Comparison of ENCODE assay signal across 20 mouse cellular contexts in genomic region chr8:61572697-61573096, GRCm38 (mm10).
A peak's percentile ranks its signal among the peaks of the same experiment; 100 is the strongest.
DNase-seq lines count a peak whose midpoint lies in the region; ATAC-seq and TF ChIP-seq lines count a peak whose summit lies in the region.
"Had no signal": no experiment of that assay in that cellular context is flagged by ENCODE, and none has a peak within 500 bp of the region (broad histone marks: within the 10 kb centered on the region; RNA-seq: fewer than 3 reads in every experiment).

No protein-coding gene starts in this region.

- peaks cover 57% of the 10 kb centered on the region for H3K4me1 ChIP-seq in heart, embryonic 15.5 days (replicated peaks)
- peaks cover 46% of the 10 kb centered on the region for H3K4me1 ChIP-seq in heart, embryonic 10.5 days
- peaks cover 37% of the 10 kb centered on the region for H3K4me1 ChIP-seq in liver, postnatal 0 days (ENCODE audit: insufficient read depth)
- H3K4me1 ChIP-seq in lung, adult 2 months (ENCODE audit: control insufficient read depth, insufficient read depth, low read length): peaks cover 4% of the 10 kb centered on the region; the same call in 1 of the 2 replicates
- H3K4me1 ChIP-seq in midbrain, embryonic 10.5 days: no peaks in the 10 kb centered on the region
- H3K4me1 ChIP-seq: forebrain, embryonic 13.5 days; hindbrain, embryonic 13.5 days had no signal

- no peaks in the 10 kb centered on the region for H3K27me3 ChIP-seq in heart, embryonic 15.5 days
- no peaks in the 10 kb centered on the region for H3K27me3 ChIP-seq in heart, embryonic 10.5 days (ENCODE audit: insufficient read depth, poor library complexity, severe bottlenecking)
- H3K27me3 ChIP-seq in liver, postnatal 0 days (ENCODE audit: insufficient read depth, low read length): no peaks in the 10 kb centered on the region
- H3K27me3 ChIP-seq in midbrain, embryonic 10.5 days (ENCODE audit: low read depth, poor library complexity, severe bottlenecking): no peaks in the 10 kb centered on the region
- H3K27me3 ChIP-seq: embryonic facial prominence, embryonic 13.5 days; forebrain, embryonic 13.5 days; heart, embryonic 12.5 days; hindbrain, embryonic 13.5 days had no signal

- no peak for DNase-seq in heart, embryonic 10.5 days (ENCODE audit: low spot score)
- no peak for DNase-seq in liver, postnatal 0 days
- DNase-seq in liver: no peak
- DNase-seq in lung, postnatal 10 days: peak; percentile 53
- no peak for DNase-seq in lung, adult 2 months
- no peak for DNase-seq in midbrain, embryonic 10.5 days (ENCODE audit: low spot score)
- DNase-seq: adrenal gland, adult 2 months; adrenal gland, postnatal 25 days; cerebellum, adult 18-20 months; cerebellum, adult 9-11 months; cerebellum, postnatal 36 days; forebrain, postnatal 0 days; gastrocnemius, postnatal 36 days; heart, adult 18-20 months had no signal

- no peak overlapping the region for H3K4me3 ChIP-seq in heart, embryonic 15.5 days
- H3K4me3 ChIP-seq in heart, embryonic 10.5 days: no peak overlapping the region
- H3K4me3 ChIP-seq in liver, postnatal 0 days (ENCODE audit: low read depth, low read length): no peak overlapping the region
- H3K4me3 ChIP-seq in lung, adult 2 months (replicated peaks; ENCODE audit: extremely low read depth, low read depth, low read length): no peak overlapping the region
- H3K4me3 ChIP-seq in midbrain, embryonic 10.5 days: no peak overlapping the region
- H3K4me3 ChIP-seq: embryonic facial prominence, embryonic 13.5 days; forebrain, embryonic 13.5 days; heart, embryonic 12.5 days; hindbrain, embryonic 13.5 days had no signal

- no peak for TF ChIP-seq POLR2A in lung, adult 2 months (IDR thresholded peaks at IDR 0.05; ENCODE audit: borderline replicate concordance, extremely low read depth, low read depth, low read length)

- no peak for TF ChIP-seq CTCF in liver, postnatal 0 days (IDR thresholded peaks at IDR 0.05; ENCODE audit: low read depth)
- TF ChIP-seq CTCF in lung, adult 2 months (IDR thresholded peaks at IDR 0.05; ENCODE audit: insufficient read depth, low read length): no peak

- no peak overlapping the region for H3K9ac ChIP-seq in heart, embryonic 15.5 days
- H3K9ac ChIP-seq in liver, postnatal 0 days (replicated peaks): no peak overlapping the region
- H3K9ac ChIP-seq: embryonic facial prominence, embryonic 13.5 days; forebrain, embryonic 13.5 days; forebrain, postnatal 0 days; heart, embryonic 12.5 days; hindbrain, embryonic 13.5 days had no signal

- H3K4me2 ChIP-seq in heart, embryonic 15.5 days: no peak overlapping the region
- H3K4me2 ChIP-seq in liver, postnatal 0 days (ENCODE audit: low read depth, low read length): peak overlapping the region; percentile 2; the same call in 1 of the 2 replicates
- H3K4me2 ChIP-seq: embryonic facial prominence, embryonic 13.5 days; forebrain, embryonic 13.5 days; heart, embryonic 12.5 days; hindbrain, embryonic 13.5 days had no signal

- H3K9me3 ChIP-seq in heart, embryonic 15.5 days (replicated peaks): no peaks in the 10 kb centered on the region
- no peaks in the 10 kb centered on the region for H3K9me3 ChIP-seq in heart, embryonic 10.5 days
- no peaks in the 10 kb centered on the region for H3K9me3 ChIP-seq in liver, postnatal 0 days (ENCODE audit: low read length)
- no peaks in the 10 kb centered on the region for H3K9me3 ChIP-seq in midbrain, embryonic 10.5 days (replicated peaks)
- H3K9me3 ChIP-seq: embryonic facial prominence, embryonic 13.5 days; forebrain, embryonic 13.5 days; heart, embryonic 12.5 days; hindbrain, embryonic 13.5 days had no signal

- H3K36me3 ChIP-seq in heart, embryonic 15.5 days: no peaks in the 10 kb centered on the region
- peaks cover 3% of the 10 kb centered on the region for H3K36me3 ChIP-seq in heart, embryonic 10.5 days
- H3K36me3 ChIP-seq in liver, postnatal 0 days (replicated peaks; ENCODE audit: insufficient read depth, low read length): no peaks in the 10 kb centered on the region
- peaks cover 9% of the 10 kb centered on the region for H3K36me3 ChIP-seq in midbrain, embryonic 10.5 days
- H3K36me3 ChIP-seq: hindbrain, embryonic 13.5 days had no signal

- no peak for ATAC-seq in heart, embryonic 15.5 days (replicated peaks; ENCODE audit: insufficient number of reproducible peaks, insufficient read depth, low FRiP score, low read depth)
- ATAC-seq in liver, postnatal 0 days: no peak
- ATAC-seq: forebrain, embryonic 13.5 days; forebrain, postnatal 0 days; hindbrain, postnatal 0 days had no signal

- WGBS in heart, embryonic 15.5 days: 72% methylated on average over 6 of the region's 6 CpGs
- WGBS in heart, embryonic 10.5 days: 71% methylated on average over 6 of the region's 6 CpGs
- 61% methylated on average over 6 of the region's 6 CpGs for WGBS in liver, postnatal 0 days (ENCODE audit: insufficient replicate concordance)
- WGBS in lung, adult 2 months: 69% methylated on average over 6 of the region's 6 CpGs
- WGBS in midbrain, embryonic 10.5 days: 90% methylated on average over 6 of the region's 6 CpGs

- H3K27ac ChIP-seq in heart, embryonic 15.5 days: peak overlapping the region; percentile 10; the same call in 1 of the 2 replicates
- H3K27ac ChIP-seq in heart, embryonic 10.5 days: no peak overlapping the region
- H3K27ac ChIP-seq in liver, postnatal 0 days (ENCODE audit: low read depth): peak overlapping the region; percentile 4; the same call in 1 of the 2 replicates
- H3K27ac ChIP-seq in midbrain, embryonic 10.5 days (replicated peaks): no peak overlapping the region
- H3K27ac ChIP-seq: embryonic facial prominence, embryonic 13.5 days; forebrain, embryonic 13.5 days; hindbrain, embryonic 13.5 days; hindbrain, postnatal 0 days had no signal

- TF ChIP-seq EP300 in liver, postnatal 0 days (IDR thresholded peaks at IDR 0.05; ENCODE audit: low read depth): no peak

Comparison
In these comparisons a context has a peak if more than half of its experiments do, and no peak if none do; other contexts are left out.
1. H3K27ac ChIP-seq: peak in heart, embryonic 15.5 days (single experiment) and liver, postnatal 0 days (single experiment); none in heart, embryonic 10.5 days (single experiment) and midbrain, embryonic 10.5 days (single experiment).